Mouse (Mus musculus): ENCODE data around the gene Lexm. TPM values are rescaled to one million over a fixed set of nuclear protein-coding genes. Genes with fewer than 3 reads are reported as not detected.

Lexm gene
- total RNA-seq, 2 experiments from 2014 or later = 0.21 TPM; not detected in 1

GRCm38 (mm10) chr4:106643483-106644217 is 26.6 kb upstream of the Lexm start:
- Histone ChIP-seq H3K4me3 (no peak overlapping the region), H3K27ac (no peak overlapping the region)
- no peak for TF ChIP-seq CTCF (IDR thresholded peaks at IDR 0.05)
- intact Hi-C loops (cut with DNase I) = no loop called here
- no peak for DNase-seq (ENCODE audit: extremely low spot score in 1 of 2, low spot score in 2 of 2)

GRCm38 (mm10) chr4:106634086-106634479 is 17.0 kb upstream of the Lexm start:
- DNase-seq (ENCODE audit: extremely low spot score in 1 of 2, low spot score in 2 of 2) = no peak
- intact Hi-C loops (cut with DNase I) = loop anchor here (2.0 to 5.0 kb wide), 3 partner anchors 15 to 528 kb away; no protein-coding TSS in a partner anchor
- no peak for TF ChIP-seq CTCF (IDR thresholded peaks at IDR 0.05)
- H3K27ac ChIP-seq = peak overlapping the region; percentile 63
- H3K4me3 ChIP-seq = no peak overlapping the region

- peak in 1 of 2 experiments; percentile 38 for DNase-seq (ENCODE audit: extremely low spot score in 1 of 2, low spot score in 2 of 2)
- no peak overlapping the region for H3K4me3 ChIP-seq
- TF ChIP-seq CTCF (IDR thresholded peaks at IDR 0.05) = no peak
- intact Hi-C loops (cut with DNase I) = loop anchor here (2.0 to 5.0 kb wide), 3 partner anchors 15 to 529 kb away; no protein-coding TSS in a partner anchor
- peak overlapping the region; percentile 63 for H3K27ac ChIP-seq
These were observed 16.4 kb upstream of the Lexm start for GRCm38 (mm10) chr4:106633281-106634085.

- H3K27ac ChIP-seq = peak overlapping the region; percentile 96; the same call in 1 of the 2 replicates
- TF ChIP-seq CTCF (IDR thresholded peaks at IDR 0.05) = no peak
- H3K4me3 ChIP-seq = no peak overlapping the region
- DNase-seq (ENCODE audit: extremely low spot score in 1 of 2, low spot score in 2 of 2) = no peak
- intact Hi-C loops (cut with DNase I) = loop anchor here (5.0 kb wide), 2 partner anchors 155 to 530 kb away; no protein-coding TSS in a partner anchor
These were observed 15.3 kb upstream of the Lexm start for GRCm38 (mm10) chr4:106632313-106632712.

GRCm38 (mm10) chr4:106630333-106631220 is 13.5 kb upstream of the Lexm start:
- Histone ChIP-seq H3K27ac (peak overlapping the region; percentile 96), H3K4me3 (0 out of 2 replicates have a peak overlapping the region, but pooled peaks have one; percentile 4)
- TF ChIP-seq CTCF (IDR thresholded peaks at IDR 0.05) = peak; percentile 95
- peak; percentile 84 to 89 for DNase-seq (ENCODE audit: extremely low spot score in 1 of 2, low spot score in 2 of 2)
- intact Hi-C loops (cut with DNase I) = loop anchor here (1.0 to 5.0 kb wide), 3 partner anchors 78 to 532 kb away; no protein-coding TSS in a partner anchor

GRCm38 (mm10) chr4:106629374-106629773 is 12.3 kb upstream of the Lexm start:
- H3K27ac ChIP-seq = no peak overlapping the region
- no peak for TF ChIP-seq CTCF (IDR thresholded peaks at IDR 0.05)
- intact Hi-C loops (cut with DNase I) = no loop called here
- no peak for DNase-seq (ENCODE audit: extremely low spot score in 1 of 2, low spot score in 2 of 2)
- H3K4me3 ChIP-seq = no peak overlapping the region

- intact Hi-C loops (cut with DNase I) = no loop called here
These were observed 11.8 kb upstream of the Lexm start for GRCm38 (mm10) chr4:106628650-106629360.

GRCm38 (mm10) chr4:106627809-106628208 is 10.8 kb upstream of the Lexm start:
- TF ChIP-seq CTCF (IDR thresholded peaks at IDR 0.05) = no peak
- intact Hi-C loops (cut with DNase I) = no loop called here
- no peak overlapping the region for H3K4me3 ChIP-seq
- no peak overlapping the region for H3K27ac ChIP-seq
- no peak for DNase-seq (ENCODE audit: extremely low spot score in 1 of 2, low spot score in 2 of 2)

More at GRCm38 (mm10) chr4:106628650-106629360, 11.8 kb upstream of the Lexm start:
- H3K4me3 ChIP-seq = no peak overlapping the region
- TF ChIP-seq CTCF (IDR thresholded peaks at IDR 0.05) = no peak
- DNase-seq (ENCODE audit: extremely low spot score in 1 of 2, low spot score in 2 of 2) = no peak
- H3K27ac ChIP-seq = no peak overlapping the region

- intact Hi-C loops (cut with DNase I) = no loop called here
These were observed 7.2 kb upstream of the Lexm start for GRCm38 (mm10) chr4:106624271-106624670.

GRCm38 (mm10) chr4:106622712-106623111 is 5.7 kb upstream of the Lexm start:
- H3K4me3 ChIP-seq = no peak overlapping the region
- no peak for DNase-seq (ENCODE audit: extremely low spot score in 1 of 2, low spot score in 2 of 2)
- H3K27ac ChIP-seq = no peak overlapping the region
- intact Hi-C loops (cut with DNase I) = no loop called here
- TF ChIP-seq CTCF (IDR thresholded peaks at IDR 0.05) = no peak

More at GRCm38 (mm10) chr4:106624271-106624670, 7.2 kb upstream of the Lexm start:
- TF ChIP-seq CTCF (IDR thresholded peaks at IDR 0.05) = no peak
- no peak for DNase-seq (ENCODE audit: extremely low spot score in 1 of 2, low spot score in 2 of 2)
- no peak overlapping the region for H3K27ac ChIP-seq
- H3K4me3 ChIP-seq = no peak overlapping the region
